Mouse (Mus musculus) forelimb bud, embryonic 11.5 days (tissue): ENCODE results near the gene Gm3880.
"Not testable (repeated sequence)": the region's sequence is repeated elsewhere in the genome, so short reads cannot be mapped to it uniquely, and the experiment has no call there.

Experiments used
- DNase-seq: peaks from one replicate; pipeline ENCODE4 v3.0.0-alpha.2; 2012; ENCODE audit warnings: low read depth, low spot score

Gene Gm3880

DNA sequence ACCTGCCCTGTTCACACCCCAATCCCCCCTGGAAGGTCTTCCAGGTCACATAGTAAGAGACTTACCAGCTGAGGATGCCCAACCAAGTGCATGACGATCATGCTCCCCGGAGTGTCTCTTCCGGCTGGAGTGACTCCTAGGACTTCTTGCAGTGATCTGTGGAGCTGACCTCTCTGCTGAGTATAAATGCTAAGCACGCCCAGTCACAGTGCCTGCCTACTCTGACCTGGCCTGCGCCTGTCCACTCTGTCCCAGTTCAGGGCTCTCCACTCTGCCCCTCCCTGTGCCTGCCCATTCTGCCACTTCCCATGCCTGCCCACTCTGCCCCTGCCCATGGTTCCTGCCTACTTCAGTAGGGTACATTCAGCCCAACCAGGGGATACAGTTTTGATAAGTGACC is at the start of gene Gm3880:
Gene Gm3880 (minus strand): TSS at position 101 of the 400 bp plus-strand sequence.
- not testable (repeated sequence) for DNase-seq

DNA sequence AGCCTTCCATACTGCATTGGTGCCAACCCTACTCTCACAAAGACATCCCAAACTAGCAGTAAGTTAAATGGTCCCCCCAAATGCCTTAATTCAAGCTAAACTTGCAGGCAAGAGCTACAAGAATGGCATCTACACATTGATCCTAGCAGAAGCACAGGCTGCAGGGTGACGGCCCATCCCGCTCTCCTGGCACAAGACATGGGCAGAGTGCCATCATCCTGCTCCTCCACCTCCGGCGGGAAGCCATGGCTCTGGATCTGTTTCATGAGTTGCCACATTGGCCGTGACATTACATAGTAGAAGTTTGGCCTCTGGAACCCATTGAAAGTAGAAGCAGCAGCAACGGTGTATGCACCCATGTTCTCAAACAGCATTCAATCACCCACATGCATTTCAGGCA is 37.5 kb upstream of the Gm3880 start:
- not testable (repeated sequence) for DNase-seq

DNA sequence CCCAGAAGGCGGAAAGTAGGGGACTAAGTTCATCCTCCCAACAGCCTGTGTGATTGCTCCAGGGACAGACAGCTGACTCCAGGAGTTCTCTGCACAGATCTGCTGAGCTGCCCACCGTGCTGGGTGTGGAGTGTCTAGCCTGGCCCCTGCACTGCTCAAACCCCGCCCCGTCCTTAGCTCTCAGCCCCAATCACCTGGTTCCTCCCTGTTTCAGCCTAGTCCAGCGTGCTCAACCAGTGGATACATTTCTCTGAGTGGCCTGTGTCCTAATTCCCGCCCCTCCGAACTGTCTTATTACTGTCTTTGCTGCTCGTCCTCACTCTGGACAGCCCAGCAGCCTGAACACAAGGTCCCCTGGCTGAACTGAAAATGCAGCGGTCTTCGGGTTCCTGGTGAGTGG is 20.8 kb upstream of the Gm3880 start, which contains the start of the genes Gm9112 and Dmrtc1b:
Gene Gm9112 (minus strand): TSS at position 101 of the 400 bp plus-strand sequence.
Gene Dmrtc1b (plus strand): TSS at position 331 of the 400 bp plus-strand sequence.
- DNase-seq: not testable (repeated sequence)

DNA sequence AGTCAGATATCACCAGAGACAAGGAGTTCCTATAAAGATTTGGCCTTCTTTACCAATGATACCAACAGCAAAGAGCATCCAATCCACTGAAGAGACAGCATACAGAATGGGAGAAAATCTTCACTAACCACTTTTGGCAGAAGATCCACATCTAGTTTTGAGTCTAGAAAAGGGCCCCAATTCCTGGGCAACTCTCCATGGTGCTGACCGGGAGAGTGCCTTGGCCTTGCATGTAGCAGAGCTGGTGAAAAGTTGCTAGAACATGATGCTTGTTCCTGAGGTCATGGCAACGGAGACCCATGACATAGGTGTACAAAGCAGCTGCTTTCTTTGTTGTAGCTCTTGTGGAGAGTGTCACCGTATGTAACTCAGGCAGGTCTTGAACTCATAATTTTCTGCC is 13.9 kb upstream of the Gm3880 start:
- DNase-seq: peak; percentile 12

DNA sequence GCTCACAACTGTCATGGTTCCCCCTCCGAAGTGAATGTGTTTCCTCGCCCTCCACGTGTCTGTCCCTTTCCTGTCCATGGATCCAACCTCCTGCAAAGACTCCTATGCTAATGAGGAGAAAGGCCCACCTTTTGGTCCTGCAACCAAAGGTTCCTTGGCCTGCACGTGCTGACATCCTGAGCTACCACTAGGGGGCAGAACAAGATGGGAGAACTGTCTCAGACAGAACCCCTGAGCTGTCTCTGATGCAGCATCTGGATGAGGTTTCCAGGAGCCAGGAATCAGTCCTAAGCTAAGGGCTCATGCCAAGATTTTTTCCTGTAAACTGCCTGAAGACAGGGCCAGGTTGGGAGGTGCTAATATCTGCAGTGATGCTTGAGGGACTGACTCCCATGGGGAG is 2.5 kb upstream of the Gm3880 start:
- DNase-seq: peak; percentile 2

DNA sequence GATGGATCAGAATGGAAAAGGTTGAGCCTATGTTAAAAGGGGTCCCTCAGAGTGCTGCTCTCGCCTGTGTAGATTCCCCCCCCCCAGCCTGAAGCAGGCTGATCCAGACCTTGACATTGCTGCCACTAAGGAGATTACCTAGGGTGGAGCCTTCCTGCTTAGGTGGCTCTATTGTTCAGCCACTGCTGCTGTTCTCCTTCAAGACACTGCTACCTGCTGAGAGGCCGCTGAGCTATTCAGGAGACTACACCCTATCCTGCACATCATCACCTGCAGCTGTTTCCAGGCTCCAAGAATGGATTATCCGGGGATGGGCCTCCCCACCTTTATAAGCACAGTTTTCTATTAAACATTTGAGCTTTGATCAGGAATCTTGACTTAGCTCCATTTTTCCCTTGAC is 2.1 kb downstream of the Gm3880 start:
- not testable (repeated sequence) for DNase-seq

DNA sequence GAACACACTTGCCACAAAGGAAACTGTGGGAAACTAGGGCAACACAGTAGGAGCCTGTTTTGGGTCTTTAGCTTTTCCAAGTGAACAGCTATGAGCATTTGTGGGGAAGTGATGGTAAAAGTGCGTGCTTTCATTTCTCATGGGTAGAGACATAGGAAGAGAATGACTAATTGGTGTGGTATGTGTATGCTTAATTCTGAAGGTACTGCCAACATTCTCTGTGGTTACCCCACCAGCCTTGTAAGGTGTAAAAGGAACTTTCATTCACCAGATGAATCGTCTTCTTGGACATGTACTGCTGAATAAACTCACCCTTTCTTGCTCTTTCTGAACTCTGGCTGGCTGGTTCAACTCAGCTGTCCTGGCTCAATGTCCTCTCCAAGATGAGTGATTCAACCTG is 20.1 kb downstream of the Gm3880 start:
- no peak for DNase-seq

DNA sequence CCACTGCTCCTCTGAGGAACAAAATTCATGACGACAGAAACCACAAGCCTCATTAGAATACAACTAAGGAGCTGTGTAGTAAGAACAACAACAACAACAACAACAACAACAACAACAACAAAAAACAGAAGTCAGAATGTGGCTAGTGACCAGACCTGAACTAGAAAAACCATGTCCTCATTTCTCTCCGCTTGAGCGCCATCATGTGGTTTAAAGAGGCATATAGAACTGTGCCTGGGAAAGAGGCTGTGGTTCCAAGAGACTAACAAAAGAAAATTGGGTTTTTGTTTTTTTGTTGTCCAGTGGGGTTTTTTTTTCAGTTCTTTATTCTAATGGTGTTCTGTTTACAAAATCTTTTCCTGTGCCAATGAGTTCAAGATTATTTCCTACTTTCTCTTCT is 26.1 kb downstream of the Gm3880 start:
- DNase-seq: no peak

DNA sequence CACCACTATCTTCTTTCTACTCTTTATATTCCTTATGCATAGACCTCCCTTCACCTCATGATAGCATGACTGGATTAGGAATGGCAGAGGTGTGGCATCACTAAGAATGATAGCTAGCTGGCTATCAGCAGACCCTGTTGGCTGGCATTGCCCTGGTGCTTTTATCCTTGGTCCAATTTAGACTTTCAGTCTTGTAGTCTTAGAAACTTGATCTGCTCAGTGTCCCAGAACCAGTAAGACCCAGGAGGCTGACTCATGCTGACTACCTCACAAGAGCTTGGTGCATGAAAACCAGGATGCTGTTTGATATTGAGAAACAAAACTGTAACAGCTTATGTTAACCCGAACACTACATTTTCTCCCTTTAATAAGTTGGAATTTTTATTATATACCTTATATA is 41.1 kb downstream of the Gm3880 start:
- DNase-seq: no peak

DNA sequence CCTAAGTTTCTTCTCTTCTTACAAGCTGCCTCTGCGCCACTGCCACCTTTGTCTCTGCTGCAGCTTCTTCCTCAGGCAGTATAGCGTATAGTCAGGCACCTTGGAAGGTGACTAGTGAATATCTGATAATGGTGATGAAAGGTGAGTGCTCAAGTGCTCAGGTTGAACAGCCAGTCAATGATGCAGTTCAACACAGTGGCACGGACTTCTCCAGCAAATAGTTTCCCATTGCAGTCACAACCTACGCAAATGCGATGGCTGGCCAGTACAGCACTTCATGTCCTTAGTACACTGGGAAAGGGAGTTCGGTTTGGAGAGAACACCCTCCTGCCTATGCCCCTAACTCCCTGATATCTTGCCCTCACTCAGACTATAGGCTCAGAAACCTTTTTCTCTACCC is 41.6 kb downstream of the Gm3880 start:
- no peak for DNase-seq

DNA sequence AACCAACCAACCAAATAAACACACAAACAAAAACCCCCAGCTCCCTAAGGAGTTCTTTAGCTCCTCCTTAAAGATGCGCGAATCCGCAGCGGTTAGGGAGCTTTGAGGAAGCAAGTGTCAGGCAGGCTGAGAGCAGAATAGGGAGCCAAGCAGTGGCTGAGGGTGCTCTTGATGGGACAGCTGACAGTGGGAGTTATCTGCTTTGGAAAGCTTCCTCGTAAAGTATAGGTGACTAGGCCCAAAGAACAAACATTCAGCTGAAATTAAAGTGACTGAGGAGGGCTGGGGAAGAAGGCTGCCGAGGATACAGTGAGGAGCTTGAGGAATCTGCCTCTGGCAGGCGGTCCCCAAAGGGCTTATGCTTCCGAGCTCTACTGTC is 42.2 kb downstream of the Gm3880 start:
- no peak for DNase-seq

DNA sequence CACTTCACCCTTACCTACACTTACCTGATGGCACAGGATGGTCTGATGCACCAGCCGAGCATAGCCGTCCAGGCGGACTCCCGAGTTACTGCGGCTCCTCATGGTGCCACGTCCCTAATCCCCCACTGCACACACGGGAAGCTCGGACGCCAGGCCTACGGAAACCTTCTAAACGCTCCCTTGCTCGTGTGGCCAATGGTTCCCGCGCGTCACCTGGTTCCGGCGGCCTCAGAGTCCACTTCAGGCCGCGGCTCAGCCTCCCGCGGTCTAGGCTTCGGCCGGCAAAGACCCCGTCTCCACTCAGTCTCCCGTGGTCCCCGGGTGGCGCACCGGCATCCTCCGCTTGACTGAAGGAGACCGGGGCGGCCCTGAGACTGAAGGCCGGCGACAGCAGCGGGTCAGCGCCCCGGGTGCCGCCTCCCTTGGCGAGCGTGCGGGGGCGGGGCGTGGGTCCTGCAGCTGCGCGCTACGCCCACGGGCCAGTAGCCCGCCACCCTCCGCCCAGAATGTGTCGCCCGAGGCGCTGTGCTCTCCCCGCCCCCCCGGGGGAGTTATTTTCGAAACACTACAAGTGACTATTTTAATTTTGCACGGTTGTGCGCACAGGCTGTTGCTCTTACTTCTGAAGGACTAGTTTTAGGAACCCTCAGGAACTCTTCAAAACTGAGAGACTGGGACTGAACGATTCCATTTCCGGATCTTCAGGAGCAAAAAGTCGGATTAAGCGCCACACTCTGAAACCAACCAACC is 42.8 kb downstream of the Gm3880 start, which contains the start of gene Phka1:
Gene Phka1 (minus strand): TSS at position 424 of the 750 bp plus-strand sequence.
- peak; percentile 11 for DNase-seq
